Mouse (Mus musculus): ENCODE data around the gene Efna5. TPM values are rescaled to one million over a fixed set of nuclear protein-coding genes. Genes with fewer than 3 reads are reported as not detected.

Efna5 gene
- total RNA-seq, 2 experiments from 2014 or later = 22.1 to 26.5 TPM

DNA sequence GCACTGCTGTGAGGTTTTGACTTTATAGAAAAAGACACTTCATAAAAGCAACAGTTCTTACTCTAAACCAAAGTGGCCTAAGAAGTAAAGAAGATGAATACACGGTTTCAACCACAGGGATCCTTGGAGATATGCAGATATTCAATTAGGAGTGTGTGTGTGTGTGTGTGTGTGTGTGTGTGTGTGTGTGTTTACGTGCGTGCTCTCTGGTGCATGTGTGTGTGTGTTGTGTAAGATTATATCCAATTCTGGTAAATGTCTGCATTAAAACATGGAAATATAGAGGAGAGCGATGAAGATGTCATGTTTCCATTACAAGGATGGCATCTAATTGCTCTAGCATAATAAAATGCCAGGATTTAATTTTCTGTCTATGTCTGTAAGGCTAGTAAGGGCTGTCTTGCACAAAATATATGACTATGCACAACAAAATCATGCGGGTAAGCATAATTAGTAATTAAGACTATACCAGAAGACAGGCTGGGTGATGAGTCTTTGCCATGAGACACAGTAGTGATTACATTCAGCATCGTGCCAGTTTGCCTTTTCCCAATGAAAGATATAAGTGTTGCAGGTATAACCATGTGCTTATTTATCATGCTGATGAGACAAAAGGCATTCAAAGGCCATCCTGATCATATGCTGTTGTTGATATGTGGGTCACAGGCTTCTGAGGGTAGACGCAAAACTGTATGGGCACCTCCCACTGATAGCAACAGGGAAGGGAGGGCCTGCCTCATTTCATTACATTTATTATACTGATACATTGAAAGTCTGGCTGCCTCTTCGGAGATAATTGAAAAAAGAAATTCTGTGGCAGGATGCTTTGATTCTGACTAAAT, 256.1 kb downstream of the Efna5 start:
- intact Hi-C loops (cut with DNase I) = no loop called here
- no peak for DNase-seq

- DNase-seq = no peak
- intact Hi-C loops (cut with DNase I) = no loop called here
These were observed 257.9 kb downstream of the Efna5 start for GRCm38 (mm10) chr17:62623224-62623623.

- intact Hi-C loops (cut with DNase I) = no loop called here
- peak; percentile 17 to 26 for DNase-seq
These were observed 258.6 kb downstream of the Efna5 start for GRCm38 (mm10) chr17:62622481-62622880.

GRCm38 (mm10) chr17:62615159-62615558, 266.0 kb downstream of the Efna5 start:
- DNase-seq = no peak
- intact Hi-C loops (cut with DNase I) = no loop called here

DNA sequence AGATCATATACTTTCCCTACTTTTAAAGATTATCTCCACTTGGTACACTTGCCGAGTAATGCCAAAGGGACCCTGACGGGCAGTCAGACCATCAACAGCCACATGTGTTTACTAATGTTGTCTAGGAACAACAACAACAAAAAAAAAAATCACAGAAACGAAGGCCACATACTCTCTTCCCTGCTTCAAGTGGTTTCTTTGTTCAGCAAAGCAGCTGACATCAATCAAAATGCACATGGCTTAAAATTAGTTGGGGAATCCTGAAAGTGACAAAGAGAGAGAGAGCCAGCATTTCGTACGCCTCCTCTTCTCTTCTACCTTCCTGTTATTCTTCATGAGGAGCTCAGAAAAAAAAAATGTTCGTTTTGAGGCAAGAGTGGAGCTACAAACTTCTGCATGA, 266.4 kb downstream of the Efna5 start:
- DNase-seq = no peak
- intact Hi-C loops (cut with DNase I) = no loop called here

DNA sequence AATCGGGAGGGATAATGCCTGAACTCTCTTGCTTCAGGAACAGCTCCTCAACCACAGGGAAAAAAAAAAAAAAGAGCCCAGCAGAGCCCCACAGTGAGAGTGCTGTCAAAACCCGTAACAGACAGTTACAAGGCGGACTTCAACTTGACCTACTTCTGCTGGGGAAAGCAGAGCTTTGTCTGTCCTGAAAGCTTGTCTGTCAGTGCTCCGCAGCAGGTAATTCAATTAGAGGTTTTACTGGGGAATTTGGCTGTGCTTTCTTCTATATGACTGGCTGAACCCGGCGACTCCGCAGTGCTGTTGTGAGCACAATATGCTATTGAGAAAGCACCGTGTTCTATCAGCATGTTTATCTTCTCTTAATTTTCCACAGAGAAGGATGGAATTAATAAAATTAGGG, 266.9 kb downstream of the Efna5 start:
- no peak for DNase-seq
- intact Hi-C loops (cut with DNase I) = no loop called here

DNA sequence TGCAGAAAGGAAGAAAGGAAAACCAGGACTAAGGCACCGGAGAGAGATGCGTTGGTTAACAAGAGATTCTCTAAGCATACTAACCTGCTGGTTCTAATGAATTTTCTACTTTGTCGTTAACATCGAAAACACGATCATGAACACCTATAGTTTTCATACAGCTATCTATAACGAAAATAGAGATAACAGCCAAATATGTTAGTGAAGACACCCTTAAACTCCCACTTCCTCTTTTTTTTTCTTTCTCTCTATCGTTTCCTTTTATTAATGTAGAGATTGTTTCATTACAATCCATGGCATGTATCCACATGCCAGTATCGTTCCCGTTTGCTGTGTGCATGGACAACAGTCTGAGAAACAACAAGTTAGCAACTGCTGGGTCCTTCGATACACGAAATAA, 267.9 kb downstream of the Efna5 start:
- no peak for DNase-seq
- intact Hi-C loops (cut with DNase I) = no loop called here

DNA sequence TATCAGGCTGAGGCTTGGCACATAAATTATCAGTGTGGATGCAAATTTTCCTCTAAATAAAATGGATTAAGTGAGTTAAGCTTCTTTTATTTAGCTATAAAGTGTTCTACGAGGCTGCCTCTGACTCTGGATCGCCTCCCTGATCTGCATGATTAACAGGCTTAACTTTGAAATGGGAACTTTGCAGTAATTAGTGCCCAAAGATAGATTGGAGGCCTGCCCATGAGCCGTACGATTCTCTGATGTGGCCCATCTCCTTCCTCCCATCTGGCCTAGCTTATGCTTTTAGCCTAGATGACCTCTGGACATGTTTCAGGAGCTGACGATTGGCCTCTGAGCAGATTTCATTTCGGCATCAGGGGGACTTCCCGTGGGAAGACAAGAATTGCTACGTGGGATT, 273.0 kb downstream of the Efna5 start:
- DNase-seq = no peak
- intact Hi-C loops (cut with DNase I) = no loop called here

GRCm38 (mm10) chr17:62607304-62607914, 273.7 kb downstream of the Efna5 start:
- intact Hi-C loops (cut with DNase I) = no loop called here
- no peak for DNase-seq

DNA sequence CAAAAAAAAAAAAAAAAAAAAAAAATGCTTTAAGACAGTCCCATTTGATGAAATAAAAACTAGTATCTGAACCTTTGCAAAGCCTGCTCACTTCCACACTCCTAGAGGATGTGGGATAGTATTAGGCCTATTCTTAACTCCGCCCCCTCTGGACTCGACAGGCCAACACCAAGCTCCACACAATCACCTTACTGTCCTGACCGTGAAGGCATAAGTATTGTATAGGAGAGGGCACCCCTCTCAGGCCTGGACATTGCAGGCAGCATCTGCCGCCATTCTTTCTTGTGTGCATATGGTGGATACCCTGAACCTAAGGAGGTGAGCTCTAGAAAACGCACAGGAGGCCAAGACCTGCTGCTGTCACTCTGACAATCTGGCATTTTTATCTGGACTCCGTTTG, 274.4 kb downstream of the Efna5 start:
- intact Hi-C loops (cut with DNase I) = no loop called here
- no peak for DNase-seq

GRCm38 (mm10) chr17:62604309-62604708, 276.8 kb downstream of the Efna5 start:
- intact Hi-C loops (cut with DNase I) = no loop called here
- DNase-seq = no peak

- intact Hi-C loops (cut with DNase I) = no loop called here
- DNase-seq = no peak
These were observed 277.5 kb downstream of the Efna5 start for GRCm38 (mm10) chr17:62603604-62604003.

GRCm38 (mm10) chr17:62598716-62599490, 282.2 kb downstream of the Efna5 start:
- no peak for DNase-seq
- intact Hi-C loops (cut with DNase I) = no loop called here

DNA sequence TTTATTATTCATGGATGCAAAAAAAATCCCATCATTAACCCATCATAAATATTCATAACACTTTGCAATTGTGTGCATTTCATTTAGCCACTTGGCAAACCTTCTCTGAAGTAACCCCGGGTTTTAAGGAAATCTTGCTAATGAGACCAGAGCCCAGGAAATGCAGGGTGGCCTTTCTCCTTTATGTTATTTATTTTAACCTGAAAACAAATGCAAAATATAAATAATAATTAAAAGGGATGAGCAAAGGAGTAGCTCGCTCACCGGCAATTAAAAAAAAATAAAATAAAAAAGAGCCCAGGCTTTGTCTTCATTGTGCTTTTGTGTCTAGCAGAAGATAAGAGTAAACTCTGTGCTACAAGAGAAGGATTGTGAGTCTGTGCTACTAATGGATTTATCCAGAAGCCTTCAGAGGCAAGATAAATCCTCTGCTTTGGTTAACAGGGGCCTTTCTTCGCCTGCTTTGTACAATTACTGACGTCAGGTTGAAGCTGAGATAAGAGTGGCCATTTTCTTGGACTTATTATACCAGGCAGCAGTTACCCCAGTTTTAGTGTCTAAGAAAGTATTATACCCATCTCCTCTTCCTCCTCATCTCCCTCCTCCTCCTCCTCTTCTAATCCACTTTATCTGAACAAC, 288.6 kb downstream of the Efna5 start:
- no peak for DNase-seq
- intact Hi-C loops (cut with DNase I) = no loop called here

- no peak for DNase-seq
- intact Hi-C loops (cut with DNase I) = no loop called here
These were observed 289.3 kb downstream of the Efna5 start for GRCm38 (mm10) chr17:62591581-62592435.

GRCm38 (mm10) chr17:62590685-62591460, 290.2 kb downstream of the Efna5 start:
- intact Hi-C loops (cut with DNase I) = no loop called here
- DNase-seq = no peak

GRCm38 (mm10) chr17:62580127-62580526, 301.0 kb downstream of the Efna5 start:
- intact Hi-C loops (cut with DNase I) = no loop called here
- no peak for DNase-seq

DNA sequence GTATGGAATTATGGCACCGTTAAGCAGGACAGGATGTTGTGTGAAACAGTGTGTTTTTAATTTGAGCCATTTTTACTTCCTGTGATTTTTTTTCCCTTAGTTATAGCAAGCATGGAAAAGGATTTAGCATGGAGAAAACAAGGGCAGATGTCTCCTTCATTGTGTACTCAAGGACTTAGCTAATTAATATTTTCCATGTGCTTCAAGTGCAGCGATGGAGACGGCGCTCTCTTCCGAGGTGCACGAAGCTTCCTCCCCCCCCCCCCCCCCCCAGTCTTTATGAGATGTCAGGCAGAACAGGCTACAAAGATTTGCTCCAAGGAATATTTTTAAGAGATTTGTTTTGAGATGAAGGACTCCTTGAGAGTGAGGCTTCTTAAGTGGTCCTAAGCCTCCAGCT, 301.5 kb downstream of the Efna5 start:
- intact Hi-C loops (cut with DNase I) = no loop called here

GRCm38 (mm10) chr17:62574499-62575265, 306.4 kb downstream of the Efna5 start:
- no peak for DNase-seq
- intact Hi-C loops (cut with DNase I) = no loop called here

More for the DNA sequence above, 301.5 kb downstream of the Efna5 start:
- DNase-seq = no peak
